Mouse (Mus musculus): ENCODE measurements around the gene Gm28845. TPM values are rescaled to one million over a fixed set of nuclear protein-coding genes. Genes with fewer than 3 reads are reported as not detected.

Gm28845 gene
- polyA plus RNA-seq (2016; fragmentation: Nextera tagmentation; extraction: Ambion mirVana), result not detected in 2 replicates

GRCm38 (mm10) chr1:65119438-65119837, at the start of gene Gm28845:
Gene Gm28845 (minus strand): TSS chr1:65119558.
- H3K4me3 ChIP-seq, result no peak within 1 kb of the TSS
- H3K4me1 ChIP-seq (replicated peaks), result peaks cover 6% of the 10 kb centered on the region
- 79% methylated on average over 1 of the region's 1 CpGs for WGBS
- no peaks in the 10 kb centered on the region for H3K36me3 ChIP-seq
- no peak for DNase-seq (ENCODE audit: low spot score)
- H3K27me3 ChIP-seq (ENCODE audit: insufficient read depth, poor library complexity, severe bottlenecking), result no peaks in the 10 kb centered on the region
- no peak within 1 kb of the TSS for H3K27ac ChIP-seq
- H3K9me3 ChIP-seq, result no peaks in the 10 kb centered on the region

GRCm38 (mm10) chr1:65167496-65167895, 48.1 kb upstream of the Gm28845 start:
- Histone ChIP-seq H3K27me3 (ENCODE audit: insufficient read depth, poor library complexity, severe bottlenecking) (no peaks in the 10 kb centered on the region), H3K27ac (no peak overlapping the region), H3K4me1 (replicated peaks) (0 out of 2 replicates have a peak, but pooled peaks cover under 1% of the 10 kb centered on the region), H3K36me3 (peaks cover 99% of the 10 kb centered on the region), H3K9me3 (no peaks in the 10 kb centered on the region), H3K4me3 (no peak overlapping the region)
- no peak for DNase-seq (ENCODE audit: low spot score)
- 91% methylated on average over 1 of the region's 1 CpGs for WGBS

- peaks cover 98% of the 10 kb centered on the region for H3K36me3 ChIP-seq
- no peaks in the 10 kb centered on the region for H3K9me3 ChIP-seq
- WGBS, result 98% methylated on average over 1 of the region's 1 CpGs
- DNase-seq (ENCODE audit: low spot score), result no peak
- no peak overlapping the region for H3K27ac ChIP-seq
- no peaks in the 10 kb centered on the region for H3K27me3 ChIP-seq (ENCODE audit: insufficient read depth, poor library complexity, severe bottlenecking)
- H3K4me3 ChIP-seq, result no peak overlapping the region
- no peaks in the 10 kb centered on the region for H3K4me1 ChIP-seq (replicated peaks)
These were observed 42.9 kb upstream of the Gm28845 start for GRCm38 (mm10) chr1:65162210-65162609.

- no peaks in the 10 kb centered on the region for H3K4me1 ChIP-seq (replicated peaks)
- 94% methylated on average over 5 of the region's 5 CpGs for WGBS
- peaks cover 49% of the 10 kb centered on the region for H3K36me3 ChIP-seq
- no peaks in the 10 kb centered on the region for H3K9me3 ChIP-seq
- H3K27me3 ChIP-seq (ENCODE audit: insufficient read depth, poor library complexity, severe bottlenecking), result no peaks in the 10 kb centered on the region
- H3K4me3 ChIP-seq, result no peak overlapping the region
- H3K27ac ChIP-seq, result no peak overlapping the region
- DNase-seq (ENCODE audit: low spot score), result no peak
These were observed 36.8 kb upstream of the Gm28845 start for GRCm38 (mm10) chr1:65156111-65156510.

- no peak overlapping the region for H3K4me3 ChIP-seq
- no peak for DNase-seq (ENCODE audit: low spot score)
- H3K4me1 ChIP-seq (replicated peaks), result no peaks in the 10 kb centered on the region
- peaks cover 36% of the 10 kb centered on the region for H3K36me3 ChIP-seq
- no peak overlapping the region for H3K27ac ChIP-seq
- no peaks in the 10 kb centered on the region for H3K9me3 ChIP-seq
- no peaks in the 10 kb centered on the region for H3K27me3 ChIP-seq (ENCODE audit: insufficient read depth, poor library complexity, severe bottlenecking)
These were observed 35.5 kb upstream of the Gm28845 start for GRCm38 (mm10) chr1:65154814-65155213.

- no peaks in the 10 kb centered on the region for H3K9me3 ChIP-seq
- no peak for DNase-seq (ENCODE audit: low spot score)
- WGBS, result 86% methylated on average over 3 of the region's 3 CpGs
These were observed 28.6 kb upstream of the Gm28845 start for GRCm38 (mm10) chr1:65147971-65148370.

GRCm38 (mm10) chr1:65147326-65147725, 28.0 kb upstream of the Gm28845 start:
- H3K4me3 ChIP-seq, result no peak overlapping the region
- no peaks in the 10 kb centered on the region for H3K4me1 ChIP-seq (replicated peaks)
- H3K27ac ChIP-seq, result no peak overlapping the region
- H3K27me3 ChIP-seq (ENCODE audit: insufficient read depth, poor library complexity, severe bottlenecking), result no peaks in the 10 kb centered on the region
- no peaks in the 10 kb centered on the region for H3K36me3 ChIP-seq
- WGBS, result 90% methylated on average over 5 of the region's 5 CpGs
- H3K9me3 ChIP-seq, result no peaks in the 10 kb centered on the region
- no peak for DNase-seq (ENCODE audit: low spot score)

More at GRCm38 (mm10) chr1:65147971-65148370, 28.6 kb upstream of the Gm28845 start:
- Histone ChIP-seq H3K27me3 (ENCODE audit: insufficient read depth, poor library complexity, severe bottlenecking) (no peaks in the 10 kb centered on the region), H3K4me3 (no peak overlapping the region), H3K4me1 (replicated peaks) (no peaks in the 10 kb centered on the region), H3K36me3 (no peaks in the 10 kb centered on the region), H3K27ac (no peak overlapping the region)

- Histone ChIP-seq H3K27ac (no peak overlapping the region), H3K27me3 (ENCODE audit: insufficient read depth, poor library complexity, severe bottlenecking) (no peaks in the 10 kb centered on the region), H3K9me3 (no peaks in the 10 kb centered on the region), H3K4me3 (no peak overlapping the region), H3K36me3 (no peaks in the 10 kb centered on the region), H3K4me1 (replicated peaks) (no peaks in the 10 kb centered on the region)
- 58% methylated on average over 2 of the region's 2 CpGs for WGBS
- no peak for DNase-seq (ENCODE audit: low spot score)
These were observed 27.2 kb upstream of the Gm28845 start for GRCm38 (mm10) chr1:65146601-65147000.

- H3K4me3 ChIP-seq, result no peak overlapping the region
- H3K4me1 ChIP-seq (replicated peaks), result no peaks in the 10 kb centered on the region
- no peaks in the 10 kb centered on the region for H3K9me3 ChIP-seq
- no peaks in the 10 kb centered on the region for H3K27me3 ChIP-seq (ENCODE audit: insufficient read depth, poor library complexity, severe bottlenecking)
- DNase-seq (ENCODE audit: low spot score), result no peak
- no peaks in the 10 kb centered on the region for H3K36me3 ChIP-seq
- H3K27ac ChIP-seq, result no peak overlapping the region
- 89% methylated on average over 2 of the region's 2 CpGs for WGBS
These were observed 25.4 kb upstream of the Gm28845 start for GRCm38 (mm10) chr1:65144783-65145182.

GRCm38 (mm10) chr1:65137560-65137959, 18.2 kb upstream of the Gm28845 start:
- Histone ChIP-seq H3K4me3 (no peak overlapping the region), H3K4me1 (replicated peaks) (no peaks in the 10 kb centered on the region), H3K27ac (no peak overlapping the region), H3K27me3 (ENCODE audit: insufficient read depth, poor library complexity, severe bottlenecking) (no peaks in the 10 kb centered on the region), H3K9me3 (no peaks in the 10 kb centered on the region), H3K36me3 (no peaks in the 10 kb centered on the region)
- WGBS, result 84% methylated on average over 6 of the region's 6 CpGs
- no peak for DNase-seq (ENCODE audit: low spot score)

GRCm38 (mm10) chr1:65132833-65133232, 13.5 kb upstream of the Gm28845 start:
- Histone ChIP-seq H3K27ac (no peak overlapping the region), H3K9me3 (no peaks in the 10 kb centered on the region), H3K4me1 (replicated peaks) (no peaks in the 10 kb centered on the region), H3K4me3 (no peak overlapping the region), H3K27me3 (ENCODE audit: insufficient read depth, poor library complexity, severe bottlenecking) (no peaks in the 10 kb centered on the region), H3K36me3 (no peaks in the 10 kb centered on the region)
- 91% methylated on average over 1 of the region's 1 CpGs for WGBS
- no peak for DNase-seq (ENCODE audit: low spot score)

- Histone ChIP-seq H3K4me3 (no peak overlapping the region), H3K27ac (no peak overlapping the region), H3K36me3 (no peaks in the 10 kb centered on the region), H3K4me1 (replicated peaks) (no peaks in the 10 kb centered on the region), H3K27me3 (ENCODE audit: insufficient read depth, poor library complexity, severe bottlenecking) (no peaks in the 10 kb centered on the region), H3K9me3 (no peaks in the 10 kb centered on the region)
- 93% methylated on average over 1 of the region's 1 CpGs for WGBS
- DNase-seq (ENCODE audit: low spot score), result no peak
These were observed 12.3 kb upstream of the Gm28845 start for GRCm38 (mm10) chr1:65131671-65132070.

- DNase-seq (ENCODE audit: low spot score), result no peak
- Histone ChIP-seq H3K9me3 (no peaks in the 10 kb centered on the region), H3K27ac (no peak overlapping the region), H3K27me3 (ENCODE audit: insufficient read depth, poor library complexity, severe bottlenecking) (no peaks in the 10 kb centered on the region), H3K36me3 (no peaks in the 10 kb centered on the region), H3K4me1 (replicated peaks) (no peaks in the 10 kb centered on the region), H3K4me3 (no peak overlapping the region)
- 73% methylated on average over 3 of the region's 3 CpGs for WGBS
These were observed 10.9 kb upstream of the Gm28845 start for GRCm38 (mm10) chr1:65130226-65130625.

GRCm38 (mm10) chr1:65129634-65130180, 10.3 kb upstream of the Gm28845 start:
- DNase-seq (ENCODE audit: low spot score), result no peak
- Histone ChIP-seq H3K4me1 (replicated peaks) (no peaks in the 10 kb centered on the region), H3K4me3 (no peak overlapping the region), H3K9me3 (no peaks in the 10 kb centered on the region), H3K36me3 (no peaks in the 10 kb centered on the region), H3K27ac (no peak overlapping the region), H3K27me3 (ENCODE audit: insufficient read depth, poor library complexity, severe bottlenecking) (no peaks in the 10 kb centered on the region)
- WGBS, result 78% methylated on average over 3 of the region's 3 CpGs

All from hindbrain, embryonic 10.5 days (tissue).